Mouse (Mus musculus) lung, embryonic 15.5 days (tissue): ENCODE results near the gene Med27. TPM values are rescaled to one million over a fixed set of nuclear protein-coding genes. Genes with fewer than 3 reads are reported as not detected.

Experiments used
- ATAC-seq: fragments of 200-750 bp; cut with Nextera tagmentation; 2 replicates; pipeline ENCODE4 v1.8.0; 2017; ENCODE audit warnings: moderate number of reproducible peaks, borderline replicate concordance; ENCODE audit not compliant: low FRiP score, low TSS enrichment; ENCODE audit errors: extremely low read depth
- H3K27ac ChIP-seq: fragments of 300-500 bp; sonication (generic); 2 replicates; pipeline ENCODE4 v1.5.1; 2015; ENCODE audit warnings: moderate library complexity, mild to moderate bottlenecking, inconsistent platforms
- H3K27me3 ChIP-seq: fragments of 300-500 bp; sonication (generic); 2 replicates; pipeline ENCODE4 v1.6.1; 2015; ENCODE audit warnings: inconsistent platforms
- H3K36me3 ChIP-seq: fragments of 300-500 bp; sonication (generic); 2 replicates; pipeline ENCODE4 v1.6.1; 2015; ENCODE audit warnings: inconsistent platforms
- H3K4me1 ChIP-seq: fragments of 300-500 bp; sonication (generic); 2 replicates; pipeline ENCODE4 v1.6.1; 2015; ENCODE audit warnings: inconsistent platforms
- H3K4me2 ChIP-seq: fragments of 300-500 bp; sonication (generic); 2 replicates; pipeline ENCODE4 v1.6.1; 2015; ENCODE audit warnings: inconsistent platforms, mild to moderate bottlenecking, moderate library complexity
- H3K4me3 ChIP-seq: fragments of 300-500 bp; sonication (generic); 2 replicates; pipeline ENCODE4 v1.5.1; 2015; ENCODE audit warnings: mild to moderate bottlenecking, inconsistent platforms
- H3K9ac ChIP-seq: fragments of 300-500 bp; sonication (generic); 2 replicates; pipeline ENCODE4 v1.6.1; 2015; ENCODE audit warnings: inconsistent platforms
- H3K9me3 ChIP-seq: fragments of 300-500 bp; sonication (generic); 2 replicates; pipeline ENCODE4 v1.6.1; 2016; ENCODE audit warnings: inconsistent platforms
- WGBS: fragments of 180-500 bp; shearing (Covaris S2); methylation state at CpG from one replicate; pipeline ENCODE4 v1.1.7; 2015; 5-methylcytosine and 5-hydroxymethylcytosine counted together
- polyA plus RNA-seq: library from polyadenylated mRNA; unstranded; fragments of >200 nt; fragmentation: Nextera tagmentation; extraction: Ambion mirVana; gene quantifications from 2 replicates; pipeline ENCODE4 v1.2.1, GENCODE M21; 2015

Gene Med27
- polyA plus RNA-seq, 1 experiment from 2014 or later = 49.5 TPM

- H3K36me3 ChIP-seq = no peaks in the 10 kb centered on the region
- H3K4me1 ChIP-seq = no peaks in the 10 kb centered on the region
- no peaks in the 10 kb centered on the region for H3K27me3 ChIP-seq
- H3K27ac ChIP-seq = no peak overlapping the region
- H3K4me2 ChIP-seq = no peak overlapping the region
- 82% methylated on average over 8 of the region's 8 CpGs for WGBS
- ATAC-seq = no peak
- H3K9ac ChIP-seq = no peak overlapping the region
- H3K9me3 ChIP-seq = no peaks in the 10 kb centered on the region
- no peak overlapping the region for H3K4me3 ChIP-seq
These were observed 18.5 kb downstream of the Med27 start for GRCm38 (mm10) chr2:29365000-29365695.

DNA sequence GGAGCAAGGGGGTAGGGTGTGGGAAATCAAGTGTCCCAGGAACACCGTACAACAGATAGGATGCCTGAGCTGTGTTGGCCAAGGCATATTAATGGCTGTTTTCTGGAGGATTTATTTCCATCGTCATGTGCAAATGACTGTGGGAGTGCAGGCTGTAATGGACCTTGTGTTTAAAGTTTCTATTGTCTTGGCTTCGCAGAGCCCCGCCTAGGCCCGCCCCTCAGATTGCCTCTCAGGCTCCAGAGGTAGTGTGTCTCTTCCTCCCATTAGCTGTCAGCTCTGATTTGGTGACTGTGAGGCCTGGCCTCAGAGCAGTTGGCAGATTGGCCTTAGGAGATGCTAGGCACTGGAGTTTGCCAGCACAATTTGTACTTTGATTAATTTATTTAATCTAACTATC, 22.1 kb downstream of the Med27 start:
- no peak overlapping the region for H3K27ac ChIP-seq
- no peak for ATAC-seq

DNA sequence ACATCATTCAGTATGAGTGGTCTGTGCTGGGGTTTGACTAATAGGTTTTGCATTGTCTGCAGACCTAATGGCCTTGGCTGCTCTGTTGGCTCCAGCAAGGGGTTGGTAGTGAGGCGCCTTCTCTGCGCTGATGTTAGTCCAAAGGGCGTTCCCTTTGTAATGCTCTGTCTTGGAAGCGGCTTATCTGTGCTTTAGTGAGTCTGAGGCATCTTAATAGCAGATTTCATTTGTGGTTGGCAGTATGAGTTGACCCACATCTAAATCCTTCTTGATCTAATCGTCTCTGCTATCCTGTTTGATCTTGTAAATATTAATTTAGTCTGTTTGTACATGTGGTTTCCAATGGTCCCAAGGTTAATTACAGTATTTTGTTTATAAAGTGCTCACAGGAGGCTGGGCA, 25.6 kb downstream of the Med27 start:
- H3K4me3 ChIP-seq = no peak overlapping the region

More for the DNA sequence above, 22.1 kb downstream of the Med27 start:
- Histone ChIP-seq H3K4me3 (no peak overlapping the region), H3K4me2 (no peak overlapping the region), H3K36me3 (no peaks in the 10 kb centered on the region), H3K9ac (no peak overlapping the region), H3K9me3 (no peaks in the 10 kb centered on the region), H3K4me1 (no peaks in the 10 kb centered on the region), H3K27me3 (no peaks in the 10 kb centered on the region)
- WGBS = 55% methylated on average over 5 of the region's 5 CpGs

GRCm38 (mm10) chr2:29381683-29382082, 35.1 kb downstream of the Med27 start:
- no peak overlapping the region for H3K4me2 ChIP-seq
- WGBS = 12% methylated on average over 4 of the region's 4 CpGs
- no peaks in the 10 kb centered on the region for H3K9me3 ChIP-seq
- H3K9ac ChIP-seq = no peak overlapping the region
- no peak overlapping the region for H3K27ac ChIP-seq
- peaks cover 4% of the 10 kb centered on the region; the same call in 1 of the 2 replicates for H3K4me1 ChIP-seq
- no peaks in the 10 kb centered on the region for H3K36me3 ChIP-seq
- H3K4me3 ChIP-seq = no peak overlapping the region
- no peaks in the 10 kb centered on the region for H3K27me3 ChIP-seq
- ATAC-seq = peak; percentile 52; the same call in 1 of the 2 replicates

More for the DNA sequence above, 25.6 kb downstream of the Med27 start:
- 71% methylated on average over 5 of the region's 5 CpGs for whole genome bisulfite sequencing
- no peaks in the 10 kb centered on the region for H3K36me3 ChIP-seq
- no peak overlapping the region for H3K4me2 ChIP-seq
- H3K9ac ChIP-seq = no peak overlapping the region
- no peaks in the 10 kb centered on the region for H3K27me3 ChIP-seq
- no peaks in the 10 kb centered on the region for H3K9me3 ChIP-seq
- no peak overlapping the region for H3K27ac ChIP-seq
- H3K4me1 ChIP-seq = no peaks in the 10 kb centered on the region
- no peak for ATAC-seq

DNA sequence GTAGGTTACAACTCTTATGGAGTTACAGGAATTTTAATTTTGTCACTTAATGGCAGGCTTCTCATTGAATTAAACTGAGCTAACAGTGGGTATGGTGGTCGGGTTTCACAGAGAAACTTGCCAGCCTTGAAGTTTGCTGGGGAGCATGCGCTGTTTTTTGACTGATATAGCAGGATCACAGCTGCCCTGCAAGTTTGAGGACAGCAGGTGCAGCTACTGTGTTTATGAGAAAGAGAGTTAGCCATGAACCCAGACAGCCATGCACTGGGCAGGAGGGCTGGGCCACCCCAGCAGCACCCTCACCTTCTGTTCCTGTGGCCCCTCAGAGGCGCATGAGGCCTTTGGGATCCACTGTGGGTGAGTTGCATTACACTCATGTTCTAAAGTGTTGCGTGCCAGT, 36.0 kb downstream of the Med27 start:
- H3K4me2 ChIP-seq = no peak overlapping the region
- H3K4me1 ChIP-seq = peaks cover 4% of the 10 kb centered on the region; the same call in 1 of the 2 replicates
- ATAC-seq = no peak
- no peak overlapping the region for H3K27ac ChIP-seq
- 89% methylated on average over 4 of the region's 4 CpGs for WGBS
- H3K36me3 ChIP-seq = no peaks in the 10 kb centered on the region
- H3K9ac ChIP-seq = no peak overlapping the region
- H3K9me3 ChIP-seq = no peaks in the 10 kb centered on the region
- H3K4me3 ChIP-seq = no peak overlapping the region
- no peaks in the 10 kb centered on the region for H3K27me3 ChIP-seq

- Histone ChIP-seq H3K4me1 (peaks cover 4% of the 10 kb centered on the region; the same call in 1 of the 2 replicates), H3K9me3 (no peaks in the 10 kb centered on the region), H3K4me3 (no peak overlapping the region), H3K27me3 (no peaks in the 10 kb centered on the region), H3K36me3 (no peaks in the 10 kb centered on the region), H3K9ac (no peak overlapping the region), H3K4me2 (no peak overlapping the region), H3K27ac (no peak overlapping the region)
- no peak for ATAC-seq
These were observed 36.5 kb downstream of the Med27 start for GRCm38 (mm10) chr2:29383133-29383532.

- H3K4me3 ChIP-seq = no peak overlapping the region
- H3K27ac ChIP-seq = no peak overlapping the region
- no peak overlapping the region for H3K9ac ChIP-seq
- H3K36me3 ChIP-seq = no peaks in the 10 kb centered on the region
- ATAC-seq = no peak
- no peak overlapping the region for H3K4me2 ChIP-seq
- 53% methylated on average over 10 of the region's 10 CpGs for WGBS
- H3K9me3 ChIP-seq = no peaks in the 10 kb centered on the region
- H3K4me1 ChIP-seq = peaks cover 4% of the 10 kb centered on the region; the same call in 1 of the 2 replicates
- H3K27me3 ChIP-seq = no peaks in the 10 kb centered on the region
These were observed 38.8 kb downstream of the Med27 start for GRCm38 (mm10) chr2:29385405-29385804.

DNA sequence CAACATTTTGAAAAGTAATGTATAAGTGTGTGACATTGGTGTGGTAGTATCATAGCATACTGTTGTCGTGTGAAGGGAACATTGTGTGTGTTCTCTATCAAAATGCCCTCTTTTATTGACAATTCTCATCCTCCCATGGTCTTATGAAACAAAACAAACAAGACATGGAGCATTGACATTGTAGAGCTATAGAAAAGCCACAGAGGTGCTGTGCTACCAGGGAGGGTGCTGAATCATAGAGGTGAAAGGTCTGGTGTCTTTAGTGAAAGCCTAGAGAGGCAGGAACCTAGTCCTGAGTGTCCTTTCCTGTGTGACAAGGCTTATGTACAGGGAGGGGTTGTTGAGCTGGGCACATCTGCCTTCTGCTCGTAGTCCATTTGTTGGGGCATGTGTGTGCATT, 40.6 kb downstream of the Med27 start:
- no peak overlapping the region for H3K4me2 ChIP-seq
- H3K9ac ChIP-seq = no peak overlapping the region
- no peaks in the 10 kb centered on the region for H3K27me3 ChIP-seq
- ATAC-seq = no peak
- WGBS = 77% methylated on average over 2 of the region's 2 CpGs
- H3K27ac ChIP-seq = no peak overlapping the region
- H3K36me3 ChIP-seq = no peaks in the 10 kb centered on the region
- no peak overlapping the region for H3K4me3 ChIP-seq
- no peaks in the 10 kb centered on the region for H3K9me3 ChIP-seq
- no peaks in the 10 kb centered on the region for H3K4me1 ChIP-seq

- no peaks in the 10 kb centered on the region for H3K9me3 ChIP-seq
- no peak overlapping the region for H3K4me3 ChIP-seq
- H3K27me3 ChIP-seq = no peaks in the 10 kb centered on the region
- no peak for ATAC-seq
- H3K9ac ChIP-seq = no peak overlapping the region
- no peak overlapping the region for H3K4me2 ChIP-seq
- WGBS = 84% methylated on average over 7 of the region's 7 CpGs
- H3K27ac ChIP-seq = no peak overlapping the region
- no peaks in the 10 kb centered on the region for H3K4me1 ChIP-seq
- no peaks in the 10 kb centered on the region for H3K36me3 ChIP-seq
These were observed 42.3 kb downstream of the Med27 start for GRCm38 (mm10) chr2:29388937-29389336.

DNA sequence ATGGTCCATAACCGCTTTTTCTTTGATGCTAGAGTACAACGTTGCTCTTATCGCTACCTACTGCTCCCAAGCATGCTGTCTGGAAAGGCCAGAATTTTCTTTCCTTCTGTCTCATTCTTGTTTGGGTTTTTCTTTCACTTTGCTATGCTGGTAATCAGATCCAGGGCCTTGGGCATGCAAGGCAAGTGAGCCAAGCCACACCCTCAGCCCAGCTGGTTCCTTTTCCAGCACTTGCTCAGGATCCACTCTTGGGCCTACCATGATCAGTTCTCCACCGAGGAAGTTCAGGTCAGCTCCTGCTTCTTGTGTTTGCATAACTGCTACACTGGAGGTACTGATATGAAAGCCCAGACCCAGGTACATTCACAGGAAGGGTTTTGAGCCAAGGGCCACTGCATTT, 44.5 kb downstream of the Med27 start:
- WGBS = 74% methylated on average over 4 of the region's 4 CpGs
- ATAC-seq = no peak
- H3K4me3 ChIP-seq = no peak overlapping the region
- H3K4me2 ChIP-seq = no peak overlapping the region
- no peaks in the 10 kb centered on the region for H3K27me3 ChIP-seq
- H3K4me1 ChIP-seq = 0 out of 2 replicates have a peak, but pooled peaks cover 4% of the 10 kb centered on the region
- no peaks in the 10 kb centered on the region for H3K9me3 ChIP-seq
- no peak overlapping the region for H3K9ac ChIP-seq
- no peaks in the 10 kb centered on the region for H3K36me3 ChIP-seq
- H3K27ac ChIP-seq = no peak overlapping the region

DNA sequence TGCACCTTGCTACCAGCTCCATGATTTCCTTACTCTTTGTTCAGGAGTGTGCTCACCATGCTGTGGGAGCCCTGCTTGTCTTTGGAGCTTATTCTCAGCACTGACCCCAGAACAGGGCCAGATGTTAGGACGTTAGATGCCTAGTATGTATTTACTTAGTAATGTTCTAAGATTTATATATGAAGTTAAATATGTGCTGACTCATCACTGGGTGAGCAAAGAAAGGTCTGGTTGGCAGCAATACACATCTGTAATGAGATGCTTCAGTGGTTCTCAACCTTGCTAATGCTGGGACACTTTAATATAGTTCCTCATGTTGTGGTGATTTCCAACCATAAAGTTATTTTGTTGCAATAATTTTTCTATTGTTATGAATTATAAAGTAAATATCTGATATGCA, 45.4 kb downstream of the Med27 start:
- Histone ChIP-seq H3K4me1 (0 out of 2 replicates have a peak, but pooled peaks cover 4% of the 10 kb centered on the region), H3K27me3 (no peaks in the 10 kb centered on the region), H3K36me3 (no peaks in the 10 kb centered on the region), H3K9me3 (no peaks in the 10 kb centered on the region), H3K4me2 (no peak overlapping the region), H3K9ac (no peak overlapping the region), H3K4me3 (no peak overlapping the region), H3K27ac (no peak overlapping the region)
- no peak for ATAC-seq
- 33% methylated on average over 1 of the region's 1 CpGs for WGBS

GRCm38 (mm10) chr2:29400234-29400633, 53.6 kb downstream of the Med27 start:
- WGBS = 77% methylated on average over 7 of the region's 7 CpGs
- Histone ChIP-seq H3K9ac (no peak overlapping the region), H3K27me3 (no peaks in the 10 kb centered on the region), H3K9me3 (no peaks in the 10 kb centered on the region), H3K36me3 (no peaks in the 10 kb centered on the region), H3K27ac (peak overlapping the region; percentile 78), H3K4me2 (no peak overlapping the region), H3K4me1 (peaks cover 32% of the 10 kb centered on the region), H3K4me3 (no peak overlapping the region)
- no peak; the same call in 1 of the 2 replicates for ATAC-seq
